Mouse (Mus musculus) erythroblast, embryonic 14.5 days (primary cell): ENCODE measurements around the gene Chd3. TPM values are rescaled to one million over a fixed set of nuclear protein-coding genes. Genes with fewer than 3 reads are reported as not detected.

Experiments
- H3K27me3 ChIP-seq: 2 replicates; pipeline ENCODE4 v1.6.1; 2012; ENCODE audit warnings: inconsistent platforms; ENCODE audit not compliant: control insufficient read depth
- H3K36me3 ChIP-seq: 2 replicates; pipeline ENCODE4 v1.6.1; 2012; ENCODE audit warnings: mild to moderate bottlenecking, inconsistent platforms; ENCODE audit not compliant: control insufficient read depth
- H3K4me1 ChIP-seq: 2 replicates; pipeline ENCODE4 v1.6.1; 2012; ENCODE audit warnings: inconsistent platforms; ENCODE audit not compliant: control insufficient read depth
- H3K4me3 ChIP-seq: replicated peaks from 2 replicates; pipeline ENCODE3; 2012; ENCODE audit warnings: moderate library complexity, mild to moderate bottlenecking, inconsistent platforms
- H3K9me3 ChIP-seq: 2 replicates; pipeline ENCODE4 v1.6.1; 2012; ENCODE audit warnings: low read length, inconsistent platforms, mixed read lengths; ENCODE audit not compliant: control insufficient read depth
- GATA1 ChIP-seq: IDR thresholded peaks from 2 replicates; pipeline ENCODE4 v1.6.1; 2012; ENCODE audit warnings: low read length, inconsistent platforms, mixed read lengths
- TAL1 ChIP-seq: IDR thresholded peaks from 3 replicates; pipeline ENCODE4 v1.6.1; 2012; ENCODE audit warnings: low read length, inconsistent platforms, mixed read lengths
- polyA plus RNA-seq: library from polyadenylated mRNA; stranded (reverse); fragments of >175 nt; gene quantifications from 2 replicates; pipeline ENCODE4 v1.2.3, GENCODE M21; 2012

The Chd3 gene
- polyA plus RNA-seq, 1 experiment = 1.8 TPM

DNA sequence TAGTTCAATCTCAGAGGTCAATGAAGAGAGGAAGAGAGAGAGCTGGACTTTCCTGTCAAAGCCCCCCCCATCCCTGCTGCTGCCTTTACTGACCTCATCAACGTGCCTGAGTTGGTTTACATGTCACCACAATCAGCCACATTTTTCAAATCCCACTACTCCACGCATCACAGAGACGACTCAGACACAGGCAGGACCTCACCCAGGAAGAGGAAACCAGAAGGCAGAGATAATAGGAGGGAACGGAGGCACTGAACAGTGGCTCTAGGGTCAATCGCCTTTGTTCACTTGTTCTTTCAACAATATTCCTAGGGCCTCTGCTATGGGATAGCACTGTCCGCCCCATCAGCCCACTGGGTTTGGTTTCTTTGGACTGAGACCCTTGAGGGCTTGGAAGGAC, 41.6 kb downstream of the Chd3 start:
- H3K4me1 ChIP-seq = peaks cover 47% of the 10 kb centered on the region
- TF ChIP-seq GATA1 = no peak
- H3K27me3 ChIP-seq = peaks cover 64% of the 10 kb centered on the region
- no peak overlapping the region for H3K4me3 ChIP-seq
- H3K9me3 ChIP-seq = no peaks in the 10 kb centered on the region
- peaks cover 3% of the 10 kb centered on the region for H3K36me3 ChIP-seq

DNA sequence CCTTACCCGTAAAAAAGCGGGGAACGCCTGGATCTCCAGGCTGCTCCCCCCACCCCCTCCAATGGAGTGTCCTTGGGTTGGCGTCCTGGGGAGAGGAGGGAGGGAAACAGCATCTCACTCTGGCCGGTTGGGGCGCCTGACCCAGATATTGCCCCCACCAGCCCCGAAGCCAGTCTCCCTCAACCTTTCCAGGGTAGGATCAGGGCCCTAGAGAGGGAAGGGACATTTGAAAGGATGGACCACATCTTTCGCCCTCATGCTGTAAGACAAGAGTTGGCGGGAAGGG, 42.1 kb downstream of the Chd3 start:
- TF ChIP-seq TAL1 = no peak
- TF ChIP-seq GATA1 = no peak
- Histone ChIP-seq H3K9me3 (no peaks in the 10 kb centered on the region), H3K4me1 (peaks cover 49% of the 10 kb centered on the region), H3K27me3 (peaks cover 61% of the 10 kb centered on the region), H3K4me3 (no peak overlapping the region), H3K36me3 (peaks cover 3% of the 10 kb centered on the region)

DNA sequence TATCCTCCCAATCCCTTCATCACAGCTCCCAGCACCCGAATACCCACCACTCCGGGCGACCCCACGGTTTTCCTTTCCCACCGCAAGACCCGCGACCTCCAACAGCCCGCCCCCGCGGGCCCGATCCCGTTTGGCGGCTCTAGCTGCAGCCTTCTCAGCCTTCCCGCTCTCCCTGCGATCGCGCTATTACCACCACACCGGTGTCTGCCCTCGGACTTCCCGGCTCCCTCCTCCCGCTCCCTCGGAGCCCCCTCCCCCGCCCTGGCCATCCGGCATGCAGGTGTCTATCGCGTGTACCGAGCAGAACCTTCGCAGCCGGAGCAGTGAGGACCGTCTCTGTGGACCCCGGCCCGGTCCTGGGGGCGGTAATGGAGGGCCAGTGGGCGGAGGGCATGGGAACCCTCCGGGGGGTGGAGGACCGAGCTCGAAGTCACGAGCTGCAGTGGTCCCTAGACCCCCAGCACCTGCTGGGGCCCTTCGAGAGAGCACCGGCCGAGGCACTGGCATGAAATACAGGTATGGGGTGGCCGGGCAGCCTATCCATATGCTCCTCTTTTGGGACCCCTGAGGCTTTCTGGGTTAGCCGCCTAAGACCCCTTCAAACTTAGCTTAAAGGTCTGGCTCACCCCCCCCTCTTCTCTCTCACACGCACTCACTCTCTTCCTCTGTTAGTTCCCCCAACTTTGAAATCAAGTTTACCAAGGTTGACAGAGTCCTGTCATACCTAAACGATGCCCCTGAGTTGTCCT, 42.6 kb downstream of the Chd3 start:
- TF ChIP-seq GATA1 (no peak), TAL1 (no peak)
- Histone ChIP-seq H3K36me3 (peaks cover 6% of the 10 kb centered on the region), H3K9me3 (no peaks in the 10 kb centered on the region), H3K27me3 (peaks cover 56% of the 10 kb centered on the region), H3K4me1 (peaks cover 49% of the 10 kb centered on the region), H3K4me3 (peak overlapping the region; percentile 55)

DNA sequence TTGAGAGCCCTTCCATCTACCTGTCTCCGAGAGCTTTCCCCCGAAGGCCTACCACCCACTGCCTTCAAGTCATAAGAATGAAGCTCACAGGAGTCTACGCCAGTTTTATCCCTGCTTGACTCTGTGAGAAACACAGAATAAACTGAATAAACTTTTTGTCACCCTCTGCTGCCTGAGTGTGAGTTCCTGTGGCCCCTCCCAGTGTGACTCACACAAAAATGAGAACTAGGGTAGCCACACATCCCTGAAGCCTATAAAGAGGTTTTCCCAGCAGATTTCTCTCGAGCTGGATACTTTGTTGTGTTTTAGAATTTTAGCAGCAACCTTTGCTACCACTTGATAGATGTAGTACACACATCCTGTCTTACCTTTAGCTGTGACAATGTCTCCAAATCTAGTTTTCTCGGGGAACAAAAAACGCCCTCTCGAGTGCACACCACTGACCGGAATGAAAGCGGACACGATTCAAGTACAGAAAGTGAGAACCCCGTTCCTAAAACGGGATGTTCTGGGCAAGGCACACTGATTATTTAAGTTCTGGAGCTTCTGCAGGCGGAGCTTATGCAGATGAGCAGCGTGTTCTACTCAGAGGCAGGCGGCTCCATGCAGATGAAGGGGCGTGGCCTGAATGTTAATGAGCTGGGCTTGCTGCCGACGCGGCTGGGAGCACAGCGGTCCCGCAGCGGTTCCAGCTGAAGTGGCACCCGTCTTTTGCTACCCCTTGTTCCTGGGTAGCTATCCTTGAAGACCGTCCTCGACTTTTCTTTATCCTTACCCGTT, 43.4 kb downstream of the Chd3 start, which contains the start of gene Kcnab3:
Gene Kcnab3 (plus strand): TSS at position 631 of the 780 bp plus-strand sequence.
- H3K9me3 ChIP-seq = no peaks in the 10 kb centered on the region

DNA sequence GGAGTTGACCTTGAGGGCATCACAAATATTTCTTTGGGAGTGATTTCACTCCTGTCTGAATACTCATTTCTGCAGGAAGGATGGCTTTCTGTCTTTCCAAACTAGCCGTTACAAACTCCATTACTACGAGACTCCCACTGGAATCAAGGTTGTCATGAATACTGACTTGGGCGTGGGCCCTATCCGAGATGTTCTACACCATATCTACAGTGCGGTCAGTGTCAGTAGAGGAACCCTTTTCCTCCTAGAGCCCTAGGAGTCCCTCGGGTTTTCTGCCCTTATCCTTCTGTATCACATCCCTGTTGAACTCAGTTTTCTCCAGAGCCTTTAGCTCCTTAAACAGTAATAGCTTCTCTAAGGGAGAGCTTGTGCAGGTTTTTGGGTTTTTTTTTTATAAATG, 44.5 kb downstream of the Chd3 start:
- peaks cover 51% of the 10 kb centered on the region for H3K4me1 ChIP-seq
- peaks cover 21% of the 10 kb centered on the region for H3K36me3 ChIP-seq
- no peak for TF ChIP-seq GATA1
- no peak for TF ChIP-seq TAL1
- H3K9me3 ChIP-seq = no peaks in the 10 kb centered on the region
- H3K4me3 ChIP-seq = peak overlapping the region; percentile 77
- peaks cover 38% of the 10 kb centered on the region for H3K27me3 ChIP-seq

More for the DNA sequence above, 43.4 kb downstream of the Chd3 start, which contains the start of gene Kcnab3:
- H3K4me1 ChIP-seq = peaks cover 51% of the 10 kb centered on the region
- H3K36me3 ChIP-seq = peaks cover 12% of the 10 kb centered on the region
- peaks cover 49% of the 10 kb centered on the region for H3K27me3 ChIP-seq
- TF ChIP-seq GATA1 (no peak), TAL1 (no peak)
- H3K4me3 ChIP-seq = peak within 1 kb of the TSS; percentile 77

DNA sequence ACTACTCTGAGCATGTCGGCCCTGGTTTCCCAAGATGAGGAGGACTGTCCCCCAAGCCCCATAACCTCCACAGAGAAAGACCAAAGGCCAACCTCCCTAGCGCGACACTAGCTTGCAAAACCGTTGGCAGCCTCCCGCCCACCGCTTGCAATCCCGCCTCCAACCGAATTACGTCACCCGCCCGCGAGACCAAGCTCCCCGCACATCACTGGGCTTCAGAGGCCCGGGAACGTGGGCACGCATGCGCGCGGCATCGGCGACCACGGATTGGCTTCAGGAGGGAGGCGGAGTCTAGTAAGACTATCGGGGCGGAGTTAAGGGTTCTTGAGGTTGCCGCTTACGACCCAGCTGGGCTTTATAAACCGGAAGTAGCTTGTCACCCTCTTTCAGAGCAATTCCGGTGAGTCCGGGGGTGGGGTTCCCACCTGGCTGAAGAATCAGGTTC, 45.5 kb downstream of the Chd3 start, which contains the start of the genes Cntrob and Trappc1:
Gene Cntrob (minus strand): TSS at position 109 of the 445 bp plus-strand sequence.
Gene Trappc1 (plus strand): TSS at position 314 of the 445 bp plus-strand sequence.
- no peak for TF ChIP-seq GATA1
- TF ChIP-seq TAL1 = no peak
- Histone ChIP-seq H3K27me3 (peaks cover 27% of the 10 kb centered on the region), H3K9me3 (no peaks in the 10 kb centered on the region), H3K36me3 (peaks cover 32% of the 10 kb centered on the region), H3K4me1 (peaks cover 51% of the 10 kb centered on the region), H3K4me3 (peak within 1 kb of the TSS; percentile 77)

DNA sequence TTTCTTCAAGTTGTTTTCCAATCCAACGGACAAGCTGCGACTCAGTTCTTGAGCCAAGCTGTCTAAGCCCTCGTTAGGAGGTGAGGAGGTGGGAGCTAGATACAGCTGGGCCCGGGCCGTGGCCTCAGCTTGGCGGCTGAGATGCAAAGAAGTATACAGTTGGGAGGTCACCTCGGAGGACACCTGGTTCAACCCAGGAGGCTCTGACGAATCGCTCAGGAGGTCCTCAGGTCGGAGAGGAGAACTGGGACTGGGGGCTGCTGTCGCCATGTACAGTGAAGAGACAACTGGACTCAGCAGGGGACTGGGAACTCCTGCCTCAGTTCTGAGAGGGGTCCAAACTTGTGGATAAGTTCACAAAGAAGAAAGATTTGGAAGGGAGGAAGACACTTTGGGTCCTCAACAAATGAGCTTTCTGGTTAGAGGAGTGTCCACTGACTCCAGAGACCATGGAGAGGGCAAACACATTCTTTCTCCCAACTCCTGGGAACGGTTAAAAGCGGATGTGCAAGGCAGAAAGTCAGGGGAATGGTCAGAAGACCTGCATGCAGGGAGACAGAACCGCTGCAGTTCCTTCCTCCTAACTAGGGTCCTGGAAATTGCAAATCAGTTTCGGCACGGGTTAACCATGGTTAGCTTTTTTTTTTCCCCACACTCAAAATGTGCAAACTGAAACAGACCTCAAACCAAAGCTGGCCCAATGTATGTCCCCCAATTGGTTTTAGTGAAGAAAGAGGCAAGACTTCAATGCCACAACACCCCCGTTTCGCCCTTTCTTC, 46.3 kb downstream of the Chd3 start:
- TF ChIP-seq GATA1 (no peak), TAL1 (no peak)
- Histone ChIP-seq H3K4me1 (peaks cover 51% of the 10 kb centered on the region), H3K4me3 (peak overlapping the region; percentile 77), H3K9me3 (no peaks in the 10 kb centered on the region), H3K36me3 (peaks cover 40% of the 10 kb centered on the region), H3K27me3 (peaks cover 19% of the 10 kb centered on the region)

DNA sequence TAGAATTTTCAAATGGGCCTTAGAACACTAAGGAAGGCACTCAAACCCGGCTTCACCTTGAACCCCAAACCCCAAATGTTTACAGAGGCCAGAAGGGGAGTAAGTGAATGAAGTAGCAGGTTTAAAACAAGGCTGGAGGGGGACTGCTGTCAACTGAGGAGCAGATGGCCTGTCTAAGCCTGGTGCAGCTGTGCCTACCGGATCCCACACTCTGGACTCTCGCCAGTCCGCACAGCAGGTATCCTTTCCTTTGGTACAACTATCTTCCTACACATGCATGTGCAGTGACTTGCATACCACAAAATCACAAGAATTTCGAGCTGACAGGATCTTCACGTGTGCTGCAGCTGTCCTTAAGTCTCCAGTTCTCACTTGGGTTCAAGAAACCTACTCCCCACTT, 47.2 kb downstream of the Chd3 start:
- TF ChIP-seq TAL1 (no peak), GATA1 (no peak)
- Histone ChIP-seq H3K36me3 (peaks cover 48% of the 10 kb centered on the region), H3K9me3 (no peaks in the 10 kb centered on the region), H3K4me1 (peaks cover 49% of the 10 kb centered on the region), H3K27me3 (peaks cover 10% of the 10 kb centered on the region), H3K4me3 (peak overlapping the region; percentile 77)
